Mouse (Mus musculus) ES-E14 (cell line): ENCODE measurements around the gene Rad9a. TPM values are rescaled to one million over a fixed set of nuclear protein-coding genes. Genes with fewer than 3 reads are reported as not detected.

Experiments
- DNase-seq: peaks from one replicate; pipeline ENCODE4 v3.0.0-alpha.2; 2013; ENCODE audit warnings: low read depth, low spot score
- H3K27ac ChIP-seq: 2 replicates; pipeline ENCODE4 v1.5.1; 2012; ENCODE audit warnings: low read depth, mild to moderate bottlenecking, low read length, moderate library complexity, mixed read lengths; ENCODE audit not compliant: poor library complexity, insufficient read depth, severe bottlenecking
- H3K36me3 ChIP-seq: 2 replicates; pipeline ENCODE4 v1.6.1; 2012; ENCODE audit warnings: mild to moderate bottlenecking, low read length, moderate library complexity, mixed read lengths; ENCODE audit not compliant: control insufficient read depth, poor library complexity, insufficient read depth, severe bottlenecking
- H3K4me1 ChIP-seq, 2 experiments: fragments of 150-350 bp in 1 of 2; sonication (generic) in 1 of 2; 2 replicates each; pipeline ENCODE4 v1.6.1; 2012; ENCODE audit warnings: low read length in 2 of 2, mild to moderate bottlenecking in 1 of 2, mixed read lengths in 1 of 2; ENCODE audit not compliant: control insufficient read depth in 2 of 2, insufficient read depth in 2 of 2, poor library complexity in 1 of 2
- H3K4me3 ChIP-seq, 2 experiments: fragments of 150-350 bp in 1 of 2; sonication (generic) in 1 of 2; 2 replicates each; pipeline ENCODE4 v1.5.1; 2012; ENCODE audit warnings: low read length in 2 of 2, low read depth in 1 of 2, mild to moderate bottlenecking in 1 of 2, mixed read lengths in 1 of 2; ENCODE audit not compliant: insufficient read depth in 1 of 2, poor library complexity in 1 of 2, severe bottlenecking in 1 of 2
- H3K9ac ChIP-seq: 2 replicates; pipeline ENCODE4 v1.6.1; 2012; ENCODE audit warnings: low read depth, mild to moderate bottlenecking, low read length, mixed read lengths; ENCODE audit not compliant: poor library complexity, insufficient read depth, severe bottlenecking
- H3K9me3 ChIP-seq: fragments of 150-350 bp; sonication (generic); 2 replicates; pipeline ENCODE4 v1.6.1; 2012; ENCODE audit warnings: low read depth, mild to moderate bottlenecking, low read length; ENCODE audit not compliant: control insufficient read depth, insufficient read depth
- CHD2 ChIP-seq: IDR thresholded peaks from 2 replicates; pipeline ENCODE4 v1.6.1; 2014; ENCODE audit warnings: mild to moderate bottlenecking, low read depth, low read length, inconsistent platforms
- HCFC1 ChIP-seq: IDR thresholded peaks from 2 replicates; pipeline ENCODE4 v1.6.1; 2012; ENCODE audit warnings: low read length, inconsistent platforms, borderline replicate concordance; ENCODE audit not compliant: insufficient read depth
- MAFK ChIP-seq: IDR thresholded peaks from 2 replicates; pipeline ENCODE4 v1.6.1; 2014; ENCODE audit warnings: mild to moderate bottlenecking, low read depth, low read length, inconsistent platforms; ENCODE audit not compliant: insufficient read depth
- ZC3H11A ChIP-seq: IDR thresholded peaks from 2 replicates; pipeline ENCODE4 v1.6.1; 2012; ENCODE audit warnings: low read depth, mild to moderate bottlenecking, inconsistent platforms, low read length, borderline replicate concordance
- ZNF384 ChIP-seq: IDR thresholded peaks from 2 replicates; pipeline ENCODE4 v1.6.1; 2012; ENCODE audit warnings: low read depth, low read length, inconsistent platforms
- in situ Hi-C, 2 experiments: fragments of 600-800 bp; cut with MboI; formaldehyde crosslinking; loops; one replicate each; pipeline ENCODE4 v1.15.1; 2025; ENCODE audit warnings: low sequenced_read_pairs in 2 of 2, inconsistent platforms in 1 of 2; ENCODE audit not compliant: unreplicated experiment in 2 of 2
- total RNA-seq: library from RNA; depleted of rRNA; stranded (reverse); fragments of 300-350 nt; gene quantifications from 2 replicates; pipeline ENCODE4 v1.2.3, GENCODE M21; 2012

Gene Rad9a
- total RNA-seq, 1 experiment: 33.1 TPM

GRCm38 (mm10) chr19:4153232-4153654 is 48.2 kb downstream of the Rad9a start, which contains the start of gene Ptprcap:
Gene Ptprcap, plus strand, starts transcription at chr19:4153604.
- Histone ChIP-seq H3K36me3 (peaks cover 31% of the 10 kb centered on the region), H3K27ac (peak within 1 kb of the TSS; percentile 4; the same call in 1 of the 2 replicates), H3K4me3 (no peak within 1 kb of the TSS), H3K9ac (peak within 1 kb of the TSS; percentile 25; the same call in 1 of the 2 replicates), H3K4me1 (peaks cover 0 to 51% of the 10 kb centered on the region in 2 experiments; a peak in 3 of 4 replicates), H3K9me3 (no peaks in the 10 kb centered on the region)
- in situ Hi-C loops: no loop called here
- DNase-seq: no peak
- TF ChIP-seq ZNF384 (no peak), MAFK (no peak), ZC3H11A (no peak), HCFC1 (no peak), CHD2 (no peak)

- no peak for TF ChIP-seq HCFC1
- TF ChIP-seq MAFK: no peak
- TF ChIP-seq CHD2: no peak
- TF ChIP-seq ZC3H11A: no peak
- no peak overlapping the region for H3K4me3 ChIP-seq
- no peak overlapping the region for H3K27ac ChIP-seq
- no peak for DNase-seq
- H3K4me1 ChIP-seq: peaks cover 3 to 57% of the 10 kb centered on the region in 2 experiments
- no peak overlapping the region for H3K9ac ChIP-seq
- in situ Hi-C loops: no loop called here
- peaks cover 25% of the 10 kb centered on the region for H3K36me3 ChIP-seq
- H3K9me3 ChIP-seq: no peaks in the 10 kb centered on the region
These were observed 48.8 kb downstream of the Rad9a start for GRCm38 (mm10) chr19:4152445-4153231.

- Histone ChIP-seq H3K9me3 (no peaks in the 10 kb centered on the region), H3K4me3 (no peak overlapping the region), H3K36me3 (peaks cover 25% of the 10 kb centered on the region), H3K9ac (no peak overlapping the region), H3K4me1 (peaks cover 3 to 60% of the 10 kb centered on the region in 2 experiments), H3K27ac (no peak overlapping the region)
- in situ Hi-C loops: no loop called here
- TF ChIP-seq MAFK (no peak), ZNF384 (no peak), HCFC1 (no peak), CHD2 (no peak), ZC3H11A (no peak)
- DNase-seq: no peak
These were observed 49.6 kb downstream of the Rad9a start for GRCm38 (mm10) chr19:4151898-4152297.

- no peak for DNase-seq
- Histone ChIP-seq H3K4me1 (peaks cover 3 to 60% of the 10 kb centered on the region in 2 experiments), H3K9ac (no peak overlapping the region), H3K4me3 (no peak overlapping the region), H3K36me3 (peaks cover 25% of the 10 kb centered on the region), H3K9me3 (no peaks in the 10 kb centered on the region), H3K27ac (no peak overlapping the region)
- in situ Hi-C loops: no loop called here
- TF ChIP-seq MAFK: no peak
These were observed 50.0 kb downstream of the Rad9a start for GRCm38 (mm10) chr19:4151488-4151860.
